Mouse (Mus musculus) left cerebral cortex, adult 9 months (tissue): ENCODE data around the gene Akr1b3.
"Not testable (repeated sequence)": the region's sequence is repeated elsewhere in the genome, so short reads cannot be mapped to it uniquely, and the experiment has no call there.

Experiments used
- DNase-seq, 2 experiments: peaks; one replicate each; pipeline ENCODE4 v3.0.0; 2022; ENCODE audit warnings: low spot score in 2 of 2

The Akr1b3 gene

DNA sequence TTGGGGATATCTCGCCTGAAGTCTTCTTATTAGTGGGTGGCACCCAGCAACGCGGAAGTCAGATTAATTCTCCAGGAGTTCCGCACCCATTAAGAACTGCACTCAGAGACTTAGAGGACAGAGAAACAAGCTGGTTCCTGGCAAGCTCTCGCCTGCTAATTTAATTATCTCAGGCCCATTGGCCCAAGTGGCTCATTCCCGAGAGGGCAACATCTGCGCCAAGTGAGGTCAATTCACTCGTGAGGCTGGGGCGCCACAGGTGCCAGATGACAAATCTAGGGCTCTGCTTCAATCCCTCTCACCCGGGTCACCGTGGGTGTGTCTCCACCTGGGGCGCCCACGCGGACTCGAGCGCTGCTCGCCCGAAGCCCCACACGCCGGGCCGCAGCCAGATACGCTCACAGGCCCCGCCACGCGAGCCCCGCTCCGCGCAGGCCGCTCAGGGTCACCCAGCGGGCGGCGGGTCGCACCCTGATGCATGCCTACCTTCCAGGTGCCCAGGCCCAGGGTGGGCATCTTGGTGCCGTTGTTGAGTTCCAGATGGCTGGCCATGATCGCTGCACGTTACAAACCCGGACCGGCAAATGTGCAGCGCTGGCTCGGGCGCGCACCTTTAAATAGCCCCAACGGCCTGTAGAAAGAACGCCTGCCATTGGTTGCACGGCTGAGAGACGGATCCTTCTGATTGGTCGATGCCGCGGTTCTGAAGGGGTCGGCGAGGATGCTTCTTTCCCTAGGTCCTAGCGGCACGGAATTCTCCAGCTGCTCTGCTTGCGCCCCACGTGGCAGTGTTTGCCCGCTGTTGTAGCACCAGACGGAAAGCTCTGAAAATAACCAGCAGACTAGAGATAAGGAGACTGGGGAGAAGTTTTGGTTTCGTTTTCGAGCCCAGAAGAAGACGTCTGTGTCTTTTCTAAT is at the start of gene Akr1b3:
TSS of gene Akr1b3 (minus strand) at position 625 of the 918 bp plus-strand sequence.
- DNase-seq = peak; percentile 84 to 94

DNA sequence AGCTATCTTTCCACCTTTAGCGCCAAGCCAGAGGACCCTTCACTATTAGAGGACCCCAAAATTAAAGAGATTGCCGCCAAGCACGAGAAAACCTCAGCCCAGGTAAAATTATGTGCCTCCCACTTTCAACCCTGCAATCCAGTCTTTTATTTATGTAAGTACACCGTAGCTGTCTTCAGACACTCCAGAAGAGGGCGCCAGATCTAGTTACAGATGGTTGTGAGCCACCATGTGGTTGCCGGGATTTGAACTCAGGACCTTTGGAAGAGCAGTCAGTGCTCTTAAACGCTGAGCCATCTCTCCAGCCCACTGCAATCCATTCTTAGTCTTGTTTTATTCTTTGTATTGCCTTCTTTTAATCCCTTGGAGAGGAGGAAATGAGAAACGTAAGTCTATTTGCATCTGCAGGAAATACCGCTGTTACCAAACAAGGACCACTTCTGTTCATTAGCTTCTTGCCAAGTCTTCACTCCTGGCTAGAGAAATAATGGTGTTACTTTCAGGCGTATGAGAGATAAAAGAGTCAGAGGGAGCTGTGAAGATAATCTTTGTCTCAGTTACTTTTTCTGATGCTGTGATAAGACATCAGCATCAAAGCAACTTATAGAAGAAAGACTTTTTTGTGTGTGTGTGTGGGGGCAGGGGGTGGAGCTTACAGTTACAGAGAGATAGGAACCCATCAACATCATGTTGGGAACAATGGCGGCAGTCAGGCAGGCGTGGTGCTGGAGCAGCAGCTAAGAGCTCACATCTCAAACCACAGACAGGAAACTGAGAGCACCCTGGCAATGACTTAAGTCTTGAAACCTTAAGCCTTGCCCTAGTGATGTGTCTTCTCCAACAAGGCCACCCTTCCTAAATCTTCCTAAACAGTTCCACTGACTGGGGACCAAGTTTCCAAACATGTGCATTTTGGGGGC is 47.2 kb upstream of the Akr1b3 start:
- no peak for DNase-seq

DNA sequence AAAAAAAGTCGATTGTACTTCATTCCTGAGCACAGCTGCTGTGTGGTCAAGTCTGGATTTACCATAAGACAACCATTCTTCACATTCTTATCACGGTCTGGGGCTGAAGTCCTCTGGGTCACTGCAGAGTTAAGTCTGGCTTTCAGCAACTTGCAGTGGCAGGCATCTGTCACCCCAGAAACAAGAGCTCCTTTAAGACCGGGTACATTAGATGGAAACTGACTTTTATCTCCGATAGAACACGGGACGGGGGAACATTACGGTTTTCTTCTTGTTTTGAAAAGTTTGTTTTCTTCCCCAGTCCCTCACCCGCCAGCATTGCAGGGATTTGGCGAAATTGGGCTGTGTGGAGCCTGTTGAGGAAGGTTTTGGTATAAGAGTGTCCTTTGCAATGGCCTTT is 38.6 kb upstream of the Akr1b3 start:
- DNase-seq = no peak

DNA sequence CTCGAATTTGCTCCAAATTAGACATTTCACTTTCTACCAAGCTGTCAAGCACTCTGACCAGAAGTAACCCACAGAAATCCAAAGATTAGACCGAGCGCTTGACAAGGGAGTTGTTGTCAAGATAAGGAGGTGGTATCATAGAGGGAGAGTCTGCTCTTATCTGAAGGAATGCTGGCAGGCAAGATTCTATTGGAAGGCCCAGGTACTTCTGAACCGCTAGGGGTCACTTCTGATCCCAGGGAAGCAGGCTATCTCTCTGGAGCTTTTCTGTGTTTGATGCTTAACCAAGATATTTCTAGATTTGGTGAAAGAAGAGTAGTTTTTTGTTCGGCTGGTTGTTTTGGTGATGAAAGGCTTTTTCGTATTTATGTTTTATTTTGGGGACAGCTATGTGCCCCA is 38.1 kb upstream of the Akr1b3 start:
- DNase-seq = no peak

DNA sequence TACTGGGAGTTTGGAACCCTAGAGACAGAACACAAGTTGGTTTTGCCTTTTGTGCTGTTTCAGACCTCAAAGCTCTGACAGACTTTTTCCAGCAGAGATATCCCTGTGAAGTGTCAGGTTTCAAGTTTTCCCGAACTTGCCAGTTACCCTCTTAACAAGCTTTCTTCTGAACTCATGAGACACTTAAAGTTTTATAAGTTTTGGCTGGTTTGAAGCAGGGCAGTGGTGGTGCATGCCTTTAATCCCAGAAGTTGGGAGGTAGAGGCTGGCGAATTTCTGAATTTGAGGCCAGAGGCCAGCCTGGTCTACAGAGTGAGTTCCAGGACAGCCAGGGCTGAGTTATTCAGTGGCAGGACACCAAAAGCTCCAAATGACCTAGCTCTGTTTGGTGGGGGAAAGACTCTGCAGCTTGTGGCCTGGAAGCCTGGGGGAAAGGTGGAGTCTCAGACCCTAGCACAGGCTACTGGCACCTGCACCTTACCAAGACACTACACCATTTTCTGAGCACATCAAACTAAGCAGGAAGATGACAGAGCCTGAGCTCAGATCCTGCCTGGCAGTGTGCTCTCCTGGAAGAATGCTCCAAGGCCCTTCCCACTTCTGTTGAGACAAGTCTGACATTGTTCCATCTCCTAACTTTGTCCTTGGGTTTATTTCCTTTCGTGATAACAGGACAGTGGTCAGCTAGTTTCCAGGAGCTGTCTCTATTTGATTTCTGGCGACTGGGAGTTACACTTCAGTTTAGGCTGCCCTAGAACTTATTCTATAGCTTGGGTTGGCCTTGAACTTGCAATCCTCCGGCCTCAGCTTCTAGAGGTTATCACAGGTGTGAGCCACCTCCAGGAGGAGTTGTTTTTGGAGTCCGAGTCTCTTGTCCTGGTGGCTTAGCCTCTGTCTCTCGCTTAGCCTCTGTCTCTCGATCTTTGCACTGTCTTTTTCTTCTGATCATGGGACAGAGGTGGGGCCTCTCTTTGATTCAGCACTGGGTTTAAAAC is 37.4 kb upstream of the Akr1b3 start:
- no peak for DNase-seq

DNA sequence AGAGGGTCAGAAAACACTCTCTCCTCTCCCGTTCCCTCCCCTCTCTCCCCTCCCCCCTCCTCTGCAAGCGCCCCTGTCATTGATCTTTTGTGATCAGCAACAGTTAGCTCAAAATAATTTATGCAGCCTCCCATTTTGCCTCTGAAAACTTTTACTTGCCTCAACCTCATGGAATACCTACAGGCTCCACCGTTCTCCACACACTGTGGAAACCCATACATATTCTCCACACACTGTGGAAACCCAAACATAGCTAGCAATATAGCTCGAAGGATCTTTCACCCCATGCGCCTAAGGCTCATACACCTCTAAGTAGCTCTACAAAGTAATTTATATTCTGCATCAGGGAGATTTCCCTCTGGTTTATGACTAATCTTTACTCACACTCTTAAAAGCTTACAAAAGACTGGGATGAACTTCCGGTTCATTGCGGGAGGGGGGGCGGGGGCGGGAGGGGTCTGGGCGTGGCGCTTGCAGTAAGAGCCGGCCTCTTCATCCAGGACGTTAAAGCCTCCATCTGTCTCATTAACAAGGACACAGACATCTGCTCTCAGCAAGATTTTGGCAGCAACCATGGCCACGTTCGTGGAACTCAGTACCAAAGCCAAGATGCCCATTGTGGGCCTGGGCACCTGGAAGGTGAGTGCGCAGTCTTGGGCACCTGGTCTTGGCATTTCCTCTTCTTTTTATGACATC is 36.5 kb upstream of the Akr1b3 start, which contains the start of gene Akr1b8:
TSS of gene Akr1b8 (plus strand) at position 462 of the 696 bp plus-strand sequence.
- DNase-seq = no peak

DNA sequence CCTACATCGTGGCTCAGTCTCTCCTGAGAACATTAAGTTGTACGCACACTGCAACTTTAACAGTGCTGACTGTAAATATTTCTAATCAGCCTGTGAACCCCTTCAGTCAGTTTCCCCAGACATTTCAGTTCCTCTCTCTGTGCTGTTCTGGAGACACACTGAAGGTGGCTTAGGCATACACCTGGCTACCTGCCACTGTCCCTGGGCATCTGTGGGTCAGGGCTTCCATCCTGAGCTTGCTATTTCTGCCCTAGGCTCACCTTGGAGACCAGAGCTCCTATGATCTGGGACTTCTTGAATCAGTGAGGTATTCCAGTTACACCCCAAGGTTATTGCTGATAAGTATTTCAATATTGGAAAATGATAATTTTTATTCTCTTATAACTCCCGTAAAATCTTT is 35.1 kb upstream of the Akr1b3 start:
- DNase-seq = no peak

DNA sequence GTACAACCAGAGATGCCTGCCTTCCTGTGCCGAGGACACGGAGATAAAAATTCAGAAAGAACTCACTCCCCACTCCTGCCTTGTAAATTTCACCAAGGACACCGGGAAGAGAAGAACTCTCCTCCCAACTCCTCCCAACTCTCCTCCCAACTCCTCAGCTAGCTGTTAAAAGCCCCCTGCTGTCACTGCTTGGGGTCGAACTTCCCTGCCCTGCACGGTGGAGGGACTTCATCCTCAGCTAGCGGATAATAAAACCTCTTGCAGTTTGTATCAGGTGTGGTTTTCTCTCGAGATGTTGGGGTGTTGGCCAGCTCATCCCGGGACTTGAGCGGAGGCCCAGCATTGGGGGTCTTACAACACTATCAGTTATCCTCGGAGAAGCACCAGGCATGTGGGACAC is 34.2 kb upstream of the Akr1b3 start:
- not testable (repeated sequence) for DNase-seq

DNA sequence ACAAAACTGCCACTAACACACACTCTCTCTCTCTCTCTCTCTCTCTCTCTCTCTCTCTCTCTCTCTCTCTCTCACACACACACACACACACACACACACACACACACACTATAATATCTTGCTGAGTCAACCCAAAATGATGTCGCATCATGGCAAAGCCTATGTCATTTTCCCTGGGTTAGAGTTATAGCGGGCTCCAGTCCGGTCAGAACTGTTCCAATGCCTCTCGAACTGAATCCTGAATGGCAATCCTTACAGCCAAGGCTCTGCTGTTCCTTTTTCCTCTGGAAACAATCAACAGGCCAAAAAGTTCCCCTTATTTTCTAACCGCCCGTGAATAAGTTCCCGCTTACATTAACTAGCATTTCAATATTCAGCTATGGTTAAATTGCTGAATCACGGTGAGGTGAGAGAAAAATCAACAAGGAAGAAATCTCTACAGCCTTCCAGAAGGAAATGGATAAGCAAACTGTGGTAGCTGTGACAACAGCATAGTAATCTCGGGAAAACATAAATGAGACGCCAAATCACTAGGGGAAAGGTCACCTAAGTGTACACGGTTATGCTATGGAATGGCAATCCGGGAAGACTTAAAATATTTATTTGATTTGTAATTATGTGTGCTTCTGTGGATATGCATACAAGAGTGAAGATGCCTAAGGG is 32.9 kb upstream of the Akr1b3 start:
- DNase-seq = no peak

DNA sequence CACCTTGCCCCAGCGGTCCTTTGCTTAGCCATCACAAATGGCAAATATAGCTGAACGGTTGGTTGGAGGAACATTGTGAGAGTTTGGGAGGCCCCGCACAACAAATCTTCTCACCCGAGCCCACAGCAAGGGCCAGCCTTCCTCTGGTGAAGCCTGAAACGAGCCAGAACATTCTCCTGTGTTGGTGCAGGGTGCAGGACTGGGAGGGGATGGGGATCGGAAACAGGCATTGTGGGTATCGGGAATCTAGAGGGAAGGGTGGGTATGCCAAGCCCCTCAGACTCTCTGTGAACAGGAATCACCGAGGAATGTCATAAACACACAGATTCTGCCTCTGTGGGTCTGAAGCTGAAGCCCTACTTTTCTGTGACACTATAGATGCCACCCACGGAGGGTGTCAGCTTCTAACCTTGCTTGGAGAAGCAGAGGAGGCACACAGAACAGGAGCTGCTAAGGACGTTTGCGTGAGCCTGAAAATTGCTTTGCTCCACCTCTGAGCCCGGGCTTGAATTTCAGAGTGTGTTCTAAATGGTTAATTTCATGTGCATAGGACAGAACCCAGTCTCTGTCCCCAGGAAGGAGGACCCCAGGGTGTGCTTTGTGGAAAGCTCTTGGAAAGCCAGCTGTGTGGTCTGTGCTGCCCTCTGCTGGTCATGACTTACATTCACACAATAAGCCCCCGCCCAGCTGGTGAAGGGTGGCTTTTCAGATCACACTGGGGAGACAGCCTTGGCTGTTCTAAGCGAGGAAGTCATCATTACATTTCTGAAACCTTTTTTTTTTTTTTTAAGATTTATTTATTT is 29.0 kb upstream of the Akr1b3 start:
- peak; percentile 22 to 82 for DNase-seq

DNA sequence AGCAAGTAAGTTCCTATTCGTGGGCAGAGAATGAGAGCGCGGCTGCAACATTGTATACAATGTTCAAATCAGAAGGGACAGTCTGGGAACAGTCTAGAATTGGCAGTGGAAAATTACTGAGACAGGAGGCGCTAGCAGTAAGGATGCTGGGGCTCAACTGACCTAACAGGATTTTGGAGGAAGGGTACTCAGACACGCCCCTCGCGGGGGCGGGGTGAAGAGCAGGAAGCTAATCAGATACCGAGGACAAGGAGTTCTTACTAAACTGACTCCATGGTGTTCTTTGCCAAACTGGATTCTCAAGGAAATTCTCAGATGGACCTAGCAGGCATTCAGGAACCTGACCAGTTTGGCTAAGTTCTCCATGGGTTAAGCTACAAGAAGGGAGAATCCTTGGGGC is 27.7 kb upstream of the Akr1b3 start:
- no peak for DNase-seq

DNA sequence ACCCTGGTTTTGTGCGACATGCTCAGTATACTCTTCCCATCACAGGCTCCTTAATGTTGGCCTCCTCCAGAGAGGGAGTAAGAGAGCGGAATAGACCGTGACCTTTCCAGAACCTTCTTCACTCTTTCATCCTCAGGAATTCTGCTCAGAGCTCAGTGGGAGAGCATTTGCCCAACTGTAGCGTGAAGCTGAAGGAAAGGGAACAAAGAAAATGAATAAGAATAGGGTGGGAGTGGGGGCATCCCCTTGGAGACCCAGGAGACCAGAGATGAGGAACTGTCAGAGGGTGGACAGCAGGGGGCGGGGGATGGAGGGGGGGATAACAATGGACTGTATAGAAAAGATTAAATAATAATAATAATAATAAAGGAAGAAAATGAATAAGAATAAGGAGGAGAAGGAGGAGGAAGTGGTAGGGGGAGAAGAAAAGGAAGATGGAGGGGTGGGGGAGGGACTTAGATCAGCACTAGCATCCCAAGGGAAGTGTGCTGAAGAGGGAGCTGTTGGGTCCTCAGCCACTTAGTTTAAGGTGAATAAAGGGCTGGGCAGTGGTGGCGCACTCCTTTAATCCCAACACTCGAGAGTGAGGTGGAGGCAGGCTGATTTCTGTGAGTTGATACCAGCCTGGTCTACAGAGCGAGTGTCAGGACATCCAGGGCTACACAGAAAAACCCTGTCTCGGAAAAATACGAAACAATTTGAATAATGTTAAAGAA is 27.0 kb upstream of the Akr1b3 start:
- DNase-seq = no peak

DNA sequence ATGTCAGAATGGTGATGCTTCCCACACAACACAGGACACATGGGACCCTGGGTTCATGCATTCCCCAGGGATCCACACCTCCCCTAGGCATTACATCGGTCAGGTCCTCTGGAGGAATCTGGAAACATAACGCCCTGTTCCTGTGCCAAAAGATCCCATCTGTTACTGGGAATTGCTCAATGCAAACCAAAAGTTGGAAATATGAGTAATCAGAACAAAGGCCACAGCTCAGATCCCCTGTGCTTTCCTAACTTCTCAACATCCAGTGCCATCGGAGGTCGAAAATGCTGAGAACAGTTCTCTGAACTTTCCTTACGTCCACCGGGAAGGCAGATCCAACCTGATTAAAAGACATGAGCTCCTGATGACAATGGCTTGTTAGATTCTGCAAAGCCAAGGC is 26.1 kb upstream of the Akr1b3 start:
- no peak for DNase-seq

DNA sequence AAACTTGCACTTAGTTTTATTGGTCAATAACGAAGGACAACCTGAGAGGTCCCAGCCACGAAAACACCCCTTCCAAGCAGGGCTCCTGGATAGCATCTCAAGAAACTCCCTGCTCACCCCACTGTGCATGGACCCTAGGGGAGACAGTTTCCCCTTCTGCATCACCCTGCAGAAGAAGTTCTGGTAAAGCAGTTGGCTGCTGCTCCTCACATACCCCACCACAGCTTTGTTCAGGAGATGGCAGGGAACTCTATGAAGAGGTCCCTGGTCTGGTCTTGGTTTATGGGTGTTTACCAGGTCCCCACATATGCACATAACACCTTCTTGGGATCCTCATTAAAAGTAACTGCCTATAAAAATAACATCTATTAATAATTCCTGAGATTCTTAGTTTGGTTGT is 25.2 kb upstream of the Akr1b3 start:
- no peak for DNase-seq

DNA sequence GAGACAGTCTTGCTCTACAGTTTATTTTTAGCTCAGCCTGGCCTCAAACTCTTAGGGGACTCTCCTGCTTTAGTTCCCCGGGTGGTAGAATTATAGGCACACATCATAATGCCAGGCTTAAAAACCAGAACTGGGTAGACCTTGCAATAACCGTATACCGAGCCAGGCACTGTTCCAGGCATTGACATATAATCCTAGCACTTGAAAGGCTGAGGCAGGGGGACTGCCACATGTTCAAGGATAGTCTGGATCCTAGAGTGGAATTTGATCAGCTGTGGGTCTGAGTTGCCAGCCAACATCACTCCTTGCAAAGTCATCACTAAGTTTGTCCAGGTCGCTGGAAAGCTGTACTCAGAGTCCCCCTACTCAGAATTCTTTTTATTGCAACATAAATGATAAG is 24.7 kb upstream of the Akr1b3 start:
- no peak for DNase-seq

DNA sequence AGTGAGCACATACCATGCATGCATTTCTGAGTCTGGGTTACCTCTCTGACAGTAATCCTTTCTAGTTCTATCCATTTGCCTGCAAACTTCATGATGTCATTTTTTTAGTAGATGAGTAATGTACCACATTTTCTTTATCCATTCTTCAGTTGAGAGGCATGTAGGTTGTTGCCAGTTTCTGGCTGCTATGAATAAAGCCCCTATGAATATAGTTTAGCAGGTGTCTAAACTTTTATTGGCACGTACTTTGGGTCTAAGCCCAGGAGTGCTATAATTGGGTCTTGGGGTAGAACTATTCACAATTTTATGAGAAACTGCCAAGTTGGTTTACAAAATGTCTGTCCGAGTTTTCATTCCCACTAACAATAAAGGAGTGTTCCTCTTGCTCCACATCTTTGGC is 20.5 kb upstream of the Akr1b3 start:
- DNase-seq = no peak

DNA sequence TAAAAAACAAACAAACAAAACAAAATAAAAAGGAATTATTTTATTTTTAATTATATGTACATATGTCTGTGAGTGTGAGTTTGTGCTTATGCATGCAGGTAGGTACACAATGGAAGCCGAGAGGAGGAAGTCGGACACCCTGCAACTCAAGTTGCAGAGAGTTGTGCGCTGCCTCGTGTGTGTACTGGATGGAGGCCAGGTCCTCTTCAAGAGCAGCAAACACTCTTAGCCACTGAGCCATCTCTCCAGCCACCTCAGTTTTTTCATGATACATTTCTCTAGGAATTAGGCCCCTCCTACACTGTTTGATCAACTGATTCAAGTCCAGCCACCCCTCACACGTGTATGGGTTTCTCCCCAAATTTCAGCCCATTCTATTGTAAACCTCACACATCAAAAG is 17.4 kb upstream of the Akr1b3 start:
- no peak for DNase-seq

DNA sequence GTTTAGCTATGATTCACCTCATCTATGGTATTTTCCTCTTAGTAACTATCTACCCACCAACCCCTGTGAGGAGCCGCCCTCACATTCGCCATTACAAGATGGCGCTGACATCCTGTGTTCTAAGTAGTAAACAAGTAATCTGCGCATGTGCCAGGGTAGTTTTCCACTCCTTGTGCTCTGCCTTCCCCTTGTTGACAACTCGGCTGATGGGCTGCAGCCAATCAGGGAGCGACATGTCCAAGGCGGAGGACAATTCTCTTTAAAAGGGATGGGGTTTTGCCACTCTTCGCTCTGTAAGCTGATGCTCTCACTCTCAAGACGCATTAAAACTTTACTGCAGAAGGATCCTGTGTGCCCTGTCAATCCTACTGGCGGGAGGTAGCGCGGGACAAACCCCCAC is 14.5 kb upstream of the Akr1b3 start:
- DNase-seq = not testable (repeated sequence)

DNA sequence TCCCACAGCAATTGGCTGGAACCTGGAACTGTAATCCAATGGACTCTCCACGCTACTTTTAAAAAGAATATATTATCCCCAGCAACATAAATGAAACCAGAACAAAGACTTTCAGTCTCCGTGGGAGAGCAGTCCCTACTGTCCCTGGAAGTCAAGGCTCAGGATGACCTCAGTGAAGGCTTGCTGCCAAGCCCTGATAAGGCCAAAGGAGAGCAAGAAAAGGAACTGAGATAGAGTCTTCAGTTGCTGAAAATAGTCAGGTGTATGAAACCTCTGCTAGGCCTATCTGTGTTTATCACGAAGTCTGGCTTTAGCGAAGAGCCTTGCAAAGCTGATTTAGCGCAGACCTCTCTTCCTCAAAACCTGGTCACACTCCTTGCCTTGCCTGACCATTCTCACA is 14.1 kb upstream of the Akr1b3 start:
- DNase-seq = no peak
